Mouse (Mus musculus): ENCODE measurements at regions not wholly inside any gene's neighbourhood (a gene's known extent, or its start where the extent isn't known, plus 50 kb on each side); places are given as distances from the start of the nearest gene placed in this dataset.

- ATAC-seq (ENCODE audit: extremely low read depth, insufficient number of reproducible peaks, low FRiP score, poor library complexity, severe bottlenecking), result no peak
Observed at GRCm38 (mm10) chr3:147963698-147964476, 1026.5 kb downstream of the Adgrl2 start.

GRCm38 (mm10) chr3:147948041-147948592, 1042.2 kb downstream of the Adgrl2 start:
- ATAC-seq (ENCODE audit: extremely low read depth, insufficient number of reproducible peaks, low FRiP score, poor library complexity, severe bottlenecking), result no peak

- ATAC-seq (ENCODE audit: extremely low read depth, insufficient number of reproducible peaks, low FRiP score, poor library complexity, severe bottlenecking), result no peak
Observed at GRCm38 (mm10) chr3:147943314-147943713, 1047.0 kb downstream of the Adgrl2 start.

GRCm38 (mm10) chr3:147930811-147931251, 1059.5 kb downstream of the Adgrl2 start:
- ATAC-seq (ENCODE audit: extremely low read depth, insufficient number of reproducible peaks, low FRiP score, poor library complexity, severe bottlenecking), result no peak

- no peak for ATAC-seq (ENCODE audit: extremely low read depth, insufficient number of reproducible peaks, low FRiP score, poor library complexity, severe bottlenecking)
Observed at GRCm38 (mm10) chr3:147920181-147920580, 1068.0 kb downstream of the Ttll7 start.

GRCm38 (mm10) chr3:147919701-147920100, 1067.5 kb downstream of the Ttll7 start:
- no peak for ATAC-seq (ENCODE audit: extremely low read depth, insufficient number of reproducible peaks, low FRiP score, poor library complexity, severe bottlenecking)

- ATAC-seq (ENCODE audit: extremely low read depth, insufficient number of reproducible peaks, low FRiP score, poor library complexity, severe bottlenecking), result no peak
Observed at GRCm38 (mm10) chr3:147919146-147919545, 1067.0 kb downstream of the Ttll7 start.

- ATAC-seq (ENCODE audit: extremely low read depth, insufficient number of reproducible peaks, low FRiP score, poor library complexity, severe bottlenecking), result no peak
Observed at GRCm38 (mm10) chr3:147896751-147897150, 1044.6 kb downstream of the Ttll7 start.

GRCm38 (mm10) chr3:147891682-147892081, 1039.5 kb downstream of the Ttll7 start:
- ATAC-seq (ENCODE audit: extremely low read depth, insufficient number of reproducible peaks, low FRiP score, poor library complexity, severe bottlenecking), result no peak

GRCm38 (mm10) chr3:147886261-147886893, 1034.2 kb downstream of the Ttll7 start:
- no peak for ATAC-seq (ENCODE audit: extremely low read depth, insufficient number of reproducible peaks, low FRiP score, poor library complexity, severe bottlenecking)

- ATAC-seq (ENCODE audit: extremely low read depth, insufficient number of reproducible peaks, low FRiP score, poor library complexity, severe bottlenecking), result no peak
Observed at GRCm38 (mm10) chr3:147882936-147883645, 1030.9 kb downstream of the Ttll7 start.

- ATAC-seq (ENCODE audit: extremely low read depth, insufficient number of reproducible peaks, low FRiP score, poor library complexity, severe bottlenecking), result no peak
Observed at GRCm38 (mm10) chr3:147878690-147879089, 1026.5 kb downstream of the Ttll7 start.

GRCm38 (mm10) chr3:147868281-147868680, 1016.1 kb downstream of the Ttll7 start:
- ATAC-seq (ENCODE audit: extremely low read depth, insufficient number of reproducible peaks, low FRiP score, poor library complexity, severe bottlenecking), result no peak

GRCm38 (mm10) chr3:147853346-147853745, 1001.2 kb downstream of the Ttll7 start:
- no peak for ATAC-seq (ENCODE audit: extremely low read depth, insufficient number of reproducible peaks, low FRiP score, poor library complexity, severe bottlenecking)

- no peak for ATAC-seq (ENCODE audit: extremely low read depth, insufficient number of reproducible peaks, low FRiP score, poor library complexity, severe bottlenecking)
Observed at GRCm38 (mm10) chr3:147852830-147853229, 1000.7 kb downstream of the Ttll7 start.

- no peak for ATAC-seq (ENCODE audit: extremely low read depth, insufficient number of reproducible peaks, low FRiP score, poor library complexity, severe bottlenecking)
Observed at GRCm38 (mm10) chr3:147841357-147841756, 989.2 kb downstream of the Ttll7 start.

GRCm38 (mm10) chr3:147838816-147839215, 986.6 kb downstream of the Ttll7 start:
- ATAC-seq (ENCODE audit: extremely low read depth, insufficient number of reproducible peaks, low FRiP score, poor library complexity, severe bottlenecking), result no peak

GRCm38 (mm10) chr3:147835716-147836115, 983.5 kb downstream of the Ttll7 start:
- ATAC-seq (ENCODE audit: extremely low read depth, insufficient number of reproducible peaks, low FRiP score, poor library complexity, severe bottlenecking), result no peak

- ATAC-seq (ENCODE audit: extremely low read depth, insufficient number of reproducible peaks, low FRiP score, poor library complexity, severe bottlenecking), result no peak
Observed at GRCm38 (mm10) chr3:147825337-147825736, 973.2 kb downstream of the Ttll7 start.

All from neutrophil, adult 5-6 weeks (primary cell).